Mouse (Mus musculus) urinary bladder, postnatal 25 days (tissue): ENCODE results near the gene Srp14.

Experiments used
- DNase-seq: peaks from one replicate; pipeline ENCODE4 v3.0.0; 2022; ENCODE audit warnings: low spot score

The Srp14 gene

DNA sequence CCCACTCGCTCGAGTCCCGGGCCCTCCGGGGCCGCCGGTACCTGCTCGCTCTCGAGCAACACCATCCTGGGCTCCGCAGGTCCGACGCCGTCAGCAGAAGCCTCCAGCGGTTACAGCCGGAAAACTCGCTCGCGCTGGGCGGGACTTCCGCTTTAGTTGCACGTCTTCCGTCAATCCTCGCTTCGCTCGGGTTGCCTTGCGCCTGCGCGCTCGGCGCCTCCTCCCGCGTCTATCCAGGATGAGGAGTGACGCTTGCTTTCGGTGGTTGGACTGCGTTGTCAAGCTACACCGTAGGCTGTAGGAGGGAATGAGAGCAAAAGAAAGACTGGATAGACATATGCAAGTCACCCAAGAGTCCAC is at the start of gene Srp14:
TSS of gene Srp14 (minus strand) at position 162 of the 360 bp plus-strand sequence.
- DNase-seq, result peak; percentile 88

DNA sequence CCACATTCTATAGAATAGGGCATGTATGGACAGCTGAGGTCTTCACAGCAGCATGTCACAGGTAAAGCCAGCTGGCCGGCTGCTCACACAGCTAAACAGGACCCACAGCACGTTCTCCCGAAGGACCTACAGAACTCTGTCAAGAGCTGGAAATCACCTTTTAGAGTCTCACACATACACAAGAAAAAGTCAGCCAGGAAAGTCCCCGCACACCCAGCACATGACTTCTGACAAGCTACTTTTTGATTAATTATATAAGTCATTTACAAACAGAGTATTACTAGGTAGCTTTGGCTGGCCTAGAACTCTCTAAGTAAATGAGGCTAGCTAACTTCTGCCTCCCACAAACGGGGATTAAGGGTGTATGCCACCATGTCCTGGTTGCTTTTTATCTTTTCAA is 47.0 kb upstream of the Srp14 start:
- no peak for DNase-seq

DNA sequence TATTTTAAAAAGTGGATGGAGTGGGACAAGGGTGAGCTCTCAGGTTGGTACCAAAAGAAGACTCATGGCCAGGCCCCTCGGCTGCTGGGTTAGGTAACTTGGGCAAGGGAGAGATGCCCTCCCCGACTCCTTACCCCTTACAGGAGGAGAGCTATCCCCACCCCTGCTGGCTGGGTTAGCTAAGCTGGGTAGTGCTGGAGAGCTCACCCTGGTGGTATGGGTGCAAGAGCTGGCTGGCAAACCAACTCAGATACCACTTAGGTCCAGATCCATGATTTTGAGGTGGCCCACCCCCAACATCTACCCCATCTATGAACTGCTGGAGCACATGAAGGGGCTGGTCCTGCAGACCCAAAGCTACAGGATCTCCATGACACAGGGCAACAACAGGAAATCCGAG is 45.3 kb upstream of the Srp14 start:
- no peak for DNase-seq

DNA sequence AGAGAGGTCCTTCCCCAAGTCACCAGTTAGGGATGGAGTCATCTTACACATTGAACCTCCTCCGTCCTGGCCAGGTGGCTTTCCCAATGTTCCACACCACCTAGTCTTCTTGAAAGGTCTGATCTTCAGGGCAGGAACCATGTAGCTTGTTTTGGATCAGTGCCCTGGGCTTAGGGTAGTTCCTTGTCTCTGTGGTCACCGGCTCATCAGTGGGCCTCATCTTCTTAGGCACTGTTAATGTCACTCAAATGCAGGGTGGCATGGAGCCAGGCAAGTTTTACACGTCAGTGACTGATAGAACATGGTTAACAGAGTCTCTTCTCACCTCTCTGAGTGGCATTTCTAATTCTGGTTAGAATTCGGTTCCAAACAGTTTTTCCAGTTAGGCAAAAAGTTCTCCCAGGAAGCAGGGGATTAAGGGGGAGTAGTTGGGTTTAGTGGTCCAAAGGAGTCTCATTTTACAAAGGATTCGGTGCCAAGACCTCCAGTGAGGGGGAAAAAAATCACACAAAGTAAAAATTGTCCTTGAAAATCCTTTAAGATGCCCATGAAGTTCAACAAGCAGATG is 43.7 kb upstream of the Srp14 start:
- no peak for DNase-seq

DNA sequence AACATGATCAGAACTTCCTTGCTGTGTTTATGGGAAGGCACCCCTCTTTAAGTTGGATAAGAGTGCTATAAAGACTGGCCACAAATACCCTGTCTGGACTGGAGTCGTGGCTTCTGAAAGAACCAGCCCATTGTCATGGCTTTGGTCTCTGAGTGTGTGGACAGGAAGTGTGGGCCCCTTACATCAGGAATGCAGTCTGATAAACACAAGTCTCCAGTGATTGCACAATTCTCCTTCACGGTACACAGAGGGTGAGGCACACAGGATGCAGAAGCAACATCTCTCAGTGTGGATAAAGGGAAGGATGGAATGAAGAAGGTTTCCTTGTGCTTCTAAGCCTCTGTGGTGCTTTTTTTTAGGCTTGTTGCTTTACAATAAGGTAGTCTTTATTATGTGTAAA is 42.8 kb upstream of the Srp14 start:
- DNase-seq, result no peak

DNA sequence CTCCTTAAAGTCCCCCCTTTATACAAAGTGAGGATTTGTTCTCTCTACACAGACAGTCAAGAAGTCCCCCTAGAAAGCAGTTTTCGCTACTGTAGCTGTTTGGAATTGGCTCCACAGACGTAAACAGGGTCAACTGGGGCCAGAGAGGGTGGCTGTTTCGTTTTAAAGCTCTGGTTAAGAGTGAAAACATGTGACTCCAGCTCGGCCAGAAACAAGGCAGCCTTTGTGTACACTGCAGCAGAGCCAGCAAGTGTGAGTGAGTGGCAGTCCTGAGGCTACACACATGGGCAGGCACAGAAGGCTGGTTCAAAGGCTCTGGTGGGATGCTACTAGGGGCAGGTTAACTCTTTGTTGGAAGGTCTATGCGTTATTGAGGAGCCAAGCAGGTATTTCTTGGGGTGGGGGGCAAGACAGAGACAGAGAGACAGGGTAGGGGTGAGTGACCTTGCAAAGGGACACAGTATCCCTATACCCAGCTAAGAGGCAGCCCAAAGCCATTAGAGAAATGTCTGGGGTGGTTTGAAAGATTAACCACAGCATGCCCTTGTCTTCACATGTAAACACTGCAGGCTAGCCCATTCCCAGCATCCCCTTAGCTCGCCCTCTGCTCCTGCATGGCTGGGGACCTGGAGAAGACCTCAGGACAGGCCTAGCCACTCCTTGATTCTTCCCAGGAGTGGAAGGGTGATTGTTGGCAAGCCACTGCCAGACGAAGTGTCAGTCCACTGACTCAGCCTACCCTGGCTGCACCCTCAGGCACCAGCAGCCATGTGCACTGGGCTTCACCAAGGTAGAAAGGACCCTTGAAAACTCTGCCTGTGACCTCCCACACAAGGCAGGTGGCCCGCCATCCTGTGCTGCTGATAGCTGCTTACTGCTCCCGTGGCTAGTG is 40.8 kb upstream of the Srp14 start:
- no peak for DNase-seq

DNA sequence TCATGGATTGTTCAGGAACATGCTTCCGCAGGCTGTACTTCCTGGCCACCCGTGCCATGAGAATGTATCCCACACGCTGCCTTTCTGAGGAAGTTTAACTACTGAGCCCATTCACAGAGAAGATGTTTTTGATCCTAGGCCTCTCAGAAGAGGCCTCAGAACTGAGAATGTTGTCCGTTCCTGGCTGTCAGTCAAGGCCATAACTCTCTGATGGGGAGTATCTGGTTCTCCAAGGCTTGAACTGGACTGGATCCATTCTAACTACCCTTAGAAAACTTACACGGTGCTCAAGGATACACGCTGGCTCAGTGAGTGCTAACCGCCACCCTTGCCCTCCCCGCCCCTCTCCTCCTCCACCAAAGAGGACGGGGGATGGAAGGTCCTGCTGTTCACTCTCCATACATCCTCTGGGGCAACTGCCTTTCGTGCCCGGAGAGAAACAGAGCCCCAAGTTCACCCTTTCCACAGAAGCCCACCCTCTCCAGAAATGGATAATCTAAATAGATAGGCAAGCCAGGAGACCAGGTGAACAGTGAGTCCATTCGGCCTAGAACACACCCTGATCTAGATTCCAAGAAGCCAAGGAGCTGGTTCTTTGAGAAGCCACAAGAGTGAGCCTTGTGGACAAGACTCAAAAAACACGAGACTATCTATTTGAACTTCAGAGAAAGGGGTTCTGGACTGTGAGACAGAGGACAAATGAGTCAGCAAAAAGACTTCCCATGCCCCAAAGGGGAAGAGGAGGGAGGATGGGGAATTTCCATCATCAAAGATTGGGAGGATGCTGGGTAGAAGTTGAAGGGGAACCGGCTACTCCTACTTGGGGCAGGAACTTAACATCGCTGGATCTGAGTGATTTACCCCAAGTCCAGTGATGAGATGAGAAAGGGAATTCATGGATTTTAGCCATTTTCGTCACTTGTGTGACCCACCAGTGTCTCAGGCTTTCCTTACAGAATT is 33.2 kb upstream of the Srp14 start:
- DNase-seq, result no peak

DNA sequence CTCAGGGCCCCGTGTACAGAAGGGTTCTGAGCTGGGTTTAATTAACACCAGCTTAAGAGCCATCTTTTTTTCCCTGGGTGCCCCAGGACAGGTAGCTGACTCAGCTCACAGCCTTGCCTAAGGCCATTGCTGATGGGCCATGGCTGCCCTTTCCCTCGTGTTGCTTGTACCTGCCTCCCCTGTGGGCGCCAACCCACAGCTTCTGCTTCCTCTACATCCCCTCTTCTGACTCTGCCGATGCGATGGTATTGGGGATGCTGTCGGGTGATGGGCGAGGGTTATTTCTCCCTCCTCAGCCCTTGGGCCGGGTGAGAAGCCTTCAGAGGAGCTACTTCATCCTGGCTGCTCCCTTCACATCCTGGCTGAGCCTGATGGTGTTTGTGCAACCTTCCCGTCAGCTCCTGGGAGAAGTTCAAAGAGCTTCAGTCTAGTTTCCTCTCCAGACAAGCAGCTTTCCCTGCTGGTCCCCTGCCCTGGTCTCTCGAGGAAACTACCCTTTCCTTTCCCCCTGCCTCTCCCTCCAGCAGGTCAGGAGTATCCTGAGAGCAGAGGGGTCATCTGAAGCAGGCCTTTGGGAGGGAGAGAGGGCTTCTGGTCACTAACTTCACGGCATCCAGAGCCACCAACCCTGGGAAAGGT is 32.4 kb upstream of the Srp14 start:
- no peak for DNase-seq

DNA sequence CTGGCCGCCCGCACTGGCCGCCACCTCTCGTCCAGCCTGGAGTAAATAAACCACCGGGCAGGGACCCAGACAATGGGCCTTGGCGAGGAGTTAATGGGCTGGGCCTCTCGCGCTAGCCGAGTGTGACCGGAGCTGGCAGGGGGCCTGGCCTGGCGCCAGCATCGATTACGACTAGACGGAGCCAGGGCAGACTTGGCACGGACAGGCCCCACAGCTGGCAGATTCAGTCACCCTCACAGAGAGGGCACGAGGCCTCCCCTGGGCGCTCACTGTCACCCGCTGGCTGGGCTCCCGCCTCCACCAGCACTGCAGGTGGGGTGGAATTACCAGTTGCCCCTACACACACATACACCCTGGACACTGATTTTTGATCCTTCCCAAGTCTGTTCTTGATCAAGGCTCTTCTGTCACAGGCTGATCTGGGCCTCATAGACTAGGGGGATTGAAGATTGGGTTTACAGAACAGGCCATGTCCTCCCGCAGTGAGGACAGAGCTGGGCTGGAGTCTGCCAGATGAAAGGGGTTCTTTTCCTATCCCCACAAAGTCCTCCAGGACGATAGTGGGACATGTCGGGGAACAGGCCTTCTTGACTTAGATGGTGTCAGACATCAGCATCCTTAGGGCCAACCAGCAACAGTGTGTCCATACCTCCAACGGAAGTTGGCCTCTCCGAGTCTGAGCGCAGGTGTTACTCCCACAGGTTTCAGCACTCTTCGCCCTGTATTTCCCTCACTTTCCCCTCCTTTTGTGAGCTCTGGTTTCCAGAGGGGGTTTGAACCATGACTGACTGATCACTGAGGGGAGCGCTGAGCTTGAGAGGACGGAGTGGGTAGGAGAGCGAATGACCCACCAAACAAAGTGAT is 31.2 kb upstream of the Srp14 start:
- DNase-seq, result peak; percentile 55

DNA sequence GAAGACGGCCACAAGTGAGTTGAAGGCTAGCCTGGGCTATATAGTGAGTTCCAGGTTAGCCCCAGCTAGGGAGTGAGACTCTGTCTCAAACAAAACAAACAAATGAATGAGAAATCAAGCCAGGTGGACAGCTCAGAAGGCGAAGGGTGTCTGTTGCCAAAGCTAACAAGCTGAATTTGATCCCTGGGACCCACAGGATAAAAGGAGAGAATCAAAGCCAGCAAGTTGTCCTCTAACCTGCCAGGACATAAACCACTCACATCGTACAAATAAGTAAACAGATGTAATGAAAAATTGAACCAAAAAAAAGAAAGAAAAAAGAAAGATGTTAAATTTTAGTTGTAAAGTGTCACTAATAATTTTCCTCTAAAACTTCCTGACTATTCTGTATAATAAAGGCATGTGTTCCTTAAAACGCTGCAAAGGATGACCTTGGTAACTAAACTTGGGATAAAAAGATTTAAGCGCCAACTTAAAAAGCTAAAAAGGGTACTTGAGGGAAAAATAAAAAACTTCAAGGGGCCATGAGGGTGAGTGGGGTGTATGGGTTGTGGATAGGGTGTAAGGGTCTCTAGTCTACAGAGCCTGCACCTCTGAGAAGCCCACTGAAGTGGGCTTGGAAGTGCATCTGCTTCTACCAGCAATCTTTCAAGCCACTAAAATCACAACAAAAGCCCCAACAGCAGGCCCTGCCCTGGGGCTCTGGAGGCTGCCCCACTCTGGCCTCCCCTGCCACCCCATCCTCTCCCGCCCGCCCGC is 30.4 kb upstream of the Srp14 start:
- no peak for DNase-seq

DNA sequence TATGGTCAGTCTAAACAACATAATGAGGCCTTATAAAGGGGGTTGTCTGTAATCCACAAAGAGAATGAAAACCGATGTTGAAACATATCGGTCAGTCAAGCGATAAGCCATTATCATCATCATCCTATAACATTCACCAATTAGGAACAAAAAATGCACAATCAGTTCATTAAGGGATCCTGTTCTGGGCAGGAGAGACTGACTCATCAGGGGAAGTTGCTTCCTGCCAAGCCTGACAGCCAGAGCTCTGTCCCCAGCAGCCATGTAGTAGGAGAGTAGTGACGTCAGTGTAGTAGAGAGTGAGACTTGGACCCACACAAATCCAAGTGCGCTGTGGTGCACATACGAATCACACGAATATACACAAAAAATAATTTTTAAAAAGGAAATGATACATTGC is 27.6 kb upstream of the Srp14 start:
- DNase-seq, result no peak

DNA sequence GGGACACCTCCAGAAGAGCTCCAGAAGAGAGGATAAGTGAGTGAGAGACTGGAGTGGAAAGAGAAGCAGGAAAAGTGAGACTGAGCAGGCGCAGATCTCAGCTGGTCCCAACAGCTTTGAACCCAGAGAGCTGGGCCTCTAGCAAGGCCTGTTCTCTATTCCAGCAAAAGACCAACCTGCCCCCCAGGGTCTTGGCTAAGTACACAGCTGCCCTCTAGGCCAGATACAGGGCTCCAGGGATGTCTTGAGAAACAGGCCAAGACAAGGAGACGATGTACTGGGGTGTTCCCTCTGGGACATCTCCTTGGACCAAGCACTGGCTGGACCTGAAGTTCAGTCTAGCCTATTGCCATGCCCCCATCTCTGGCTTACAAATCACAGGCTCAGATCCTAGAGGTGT is 20.7 kb upstream of the Srp14 start:
- no peak for DNase-seq

DNA sequence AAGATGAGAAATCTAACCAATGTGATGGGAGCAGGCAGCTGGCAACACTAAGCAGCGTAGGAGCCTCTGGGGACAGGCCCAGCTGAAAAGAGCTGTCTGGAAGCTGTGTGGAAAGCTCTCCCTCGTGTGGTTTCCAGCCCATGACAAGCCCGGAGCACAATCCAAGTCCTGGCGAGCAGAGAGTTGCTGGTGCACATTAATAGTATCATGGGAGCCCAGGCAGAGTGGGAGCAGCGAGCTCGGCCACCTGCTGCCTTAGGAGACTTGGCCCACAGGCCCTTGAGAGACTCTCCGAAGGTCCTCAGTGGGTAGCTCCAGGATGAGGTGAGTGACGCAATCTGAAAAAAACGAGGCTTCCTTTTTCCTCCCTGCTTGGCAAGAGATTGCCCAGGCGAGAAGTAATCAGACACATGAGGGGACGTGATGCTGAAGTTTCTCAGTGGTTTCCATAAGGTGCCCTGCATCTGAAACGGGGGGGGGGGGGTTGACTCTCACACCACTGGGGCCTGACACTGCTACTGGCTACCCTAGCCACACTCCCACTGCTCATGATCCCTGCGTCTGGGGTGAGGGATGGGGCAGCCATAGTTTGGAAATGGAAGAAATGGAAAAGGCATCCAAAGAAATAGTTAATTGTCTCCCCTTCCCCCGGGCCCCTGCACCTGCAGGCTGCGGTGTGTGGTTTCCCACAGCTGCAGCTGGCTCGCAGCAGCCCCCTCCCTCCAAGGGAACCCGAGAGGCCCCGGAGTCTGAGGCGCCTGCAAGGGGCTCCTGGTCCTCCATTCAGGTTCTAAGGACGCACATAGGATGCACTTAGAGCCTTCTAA is 19.8 kb upstream of the Srp14 start:
- DNase-seq, result no peak

DNA sequence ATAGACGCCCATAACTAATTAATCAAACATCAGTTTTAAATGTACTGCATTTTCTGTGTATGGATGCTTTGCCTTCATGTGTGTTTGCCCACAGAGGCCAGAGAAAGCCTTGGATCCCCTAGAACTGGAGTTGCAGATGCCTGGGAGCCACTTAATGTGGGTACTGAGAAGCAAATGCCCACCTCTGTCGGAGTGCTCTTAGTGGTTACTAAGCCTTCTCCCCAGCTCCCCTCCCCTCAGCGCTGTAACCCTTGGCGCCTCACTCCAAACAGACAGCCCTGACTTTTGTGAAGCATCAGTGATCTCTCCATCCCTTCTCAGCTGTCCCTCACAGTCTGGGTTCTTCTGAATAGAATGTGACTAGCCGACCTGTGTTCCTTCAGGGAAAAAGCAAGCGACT is 19.0 kb upstream of the Srp14 start:
- no peak for DNase-seq

DNA sequence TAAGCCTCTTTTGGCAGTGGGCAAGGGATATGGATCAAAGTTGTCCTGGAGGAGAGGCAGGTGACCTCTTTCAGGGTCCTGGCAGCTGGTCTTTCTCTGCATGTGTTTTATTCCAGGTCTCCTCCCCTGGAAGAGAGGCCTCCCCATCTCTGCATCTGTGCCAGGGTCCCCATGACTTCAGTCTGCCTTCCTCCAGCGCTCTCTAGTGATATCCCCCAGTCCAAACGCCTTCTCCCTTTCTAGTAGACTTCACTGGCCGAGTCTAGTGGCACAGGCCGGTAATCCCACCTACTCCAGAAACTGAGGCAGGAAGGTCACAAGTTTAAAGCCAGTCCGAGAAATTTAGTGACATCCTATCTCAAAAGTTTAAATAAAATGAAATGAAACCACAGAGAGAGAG is 18.4 kb upstream of the Srp14 start:
- no peak for DNase-seq

DNA sequence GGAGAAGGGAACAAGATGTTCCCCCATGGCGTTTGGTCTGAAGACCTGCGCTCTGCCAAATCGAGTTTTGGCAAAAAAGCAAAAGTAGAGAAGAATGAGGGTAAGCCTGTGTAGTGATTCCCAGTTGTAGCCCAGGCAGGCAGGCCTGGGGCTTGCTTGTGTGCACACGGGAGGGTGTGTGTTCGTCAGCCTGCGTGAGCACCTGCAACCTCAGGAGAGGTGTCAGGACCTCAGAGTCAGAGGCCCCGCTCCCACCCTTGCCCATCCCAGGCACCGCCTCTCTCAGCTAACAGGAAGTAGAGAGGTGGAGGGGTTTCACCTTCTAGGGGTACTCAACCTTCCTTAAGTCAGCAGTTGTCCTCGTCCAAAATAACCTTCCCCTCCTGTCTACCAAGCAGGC is 15.5 kb upstream of the Srp14 start:
- DNase-seq, result no peak

DNA sequence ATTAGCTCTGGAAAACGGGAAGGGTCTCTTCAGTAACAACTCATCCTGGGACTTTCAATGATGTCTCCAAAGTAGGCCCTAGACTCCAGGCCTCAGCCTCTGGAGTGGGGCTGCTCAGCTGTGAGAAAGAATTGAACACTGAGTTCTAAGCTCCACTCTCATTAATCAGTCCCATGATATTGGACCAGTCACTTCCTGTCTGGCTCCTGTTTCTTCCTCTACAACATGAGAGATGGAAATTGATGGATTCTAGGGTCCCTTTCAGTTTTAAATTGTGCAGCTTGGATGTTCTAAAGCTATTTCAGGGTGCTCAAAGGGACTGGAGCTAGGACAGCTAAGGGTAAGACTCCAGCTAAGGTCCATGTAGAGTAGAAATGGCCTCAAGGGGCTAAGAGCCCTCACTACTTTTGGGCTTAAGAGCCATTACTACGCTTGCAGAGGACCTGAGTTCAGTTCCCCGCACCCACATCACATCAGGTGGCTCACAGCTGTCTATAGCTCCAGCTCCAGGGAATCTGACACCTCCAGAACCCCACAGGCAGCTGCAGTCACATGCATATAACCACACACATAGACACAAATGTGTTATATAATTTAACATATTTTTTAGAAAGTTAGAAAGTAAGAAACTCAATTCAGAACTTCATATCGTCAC is 12.4 kb upstream of the Srp14 start:
- no peak for DNase-seq

DNA sequence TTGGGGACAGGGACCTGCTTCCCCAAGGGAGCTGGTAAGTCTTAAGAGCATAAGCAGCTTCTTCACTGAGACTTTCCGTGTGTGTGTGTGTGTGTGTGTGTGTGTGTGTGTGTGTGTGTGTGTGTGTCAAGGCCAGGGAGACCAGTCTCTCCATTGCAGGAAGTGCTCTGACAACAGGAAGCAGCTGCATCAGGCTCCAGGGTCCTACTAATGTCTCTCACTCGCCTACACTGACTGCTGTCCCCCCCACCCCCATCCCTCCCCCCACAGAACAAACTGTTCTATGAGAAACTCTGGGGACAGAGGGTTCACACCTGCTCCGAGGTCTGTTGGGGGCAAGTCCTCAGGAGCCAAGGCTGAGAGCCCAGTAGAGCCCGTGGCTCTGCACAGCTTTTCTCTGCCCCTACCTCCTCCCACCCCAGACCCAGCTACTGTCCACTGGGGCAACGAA is 11.8 kb upstream of the Srp14 start:
- DNase-seq, result no peak
